Mouse (Mus musculus): ENCODE data around the gene Cnst.

GRCm38 (mm10) chr1:179651224-179651623 lies 105.1 kb downstream of the Cnst start:
- TF ChIP-seq CTCF (IDR thresholded peaks at IDR 0.05; ENCODE audit: low read depth) (no peak), EP300 (IDR thresholded peaks at IDR 0.05; ENCODE audit: low read depth) (no peak)

All from liver, embryonic 14.5 days (tissue).